In genomic region chr5:143518045-143518591, GRCm38 (mm10) we compare ENCODE assay signal across 10 mouse cellular contexts. TPM values are rescaled to one million over a fixed set of nuclear protein-coding genes. Genes with fewer than 3 reads are reported as not detected.
DNase-seq lines count a peak whose midpoint lies in the region; ATAC-seq and TF ChIP-seq lines count a peak whose summit lies in the region.
"Had no signal": no experiment of that assay in that cellular context is flagged by ENCODE, and none has a peak within 500 bp of the region (broad histone marks: within the 10 kb centered on the region; RNA-seq: fewer than 3 reads in every experiment).

No protein-coding gene starts in this region.

- H3K9ac ChIP-seq in heart, embryonic 12.5 days: peak overlapping the region; percentile 22
- no peak overlapping the region for H3K9ac ChIP-seq in heart, postnatal 0 days (replicated peaks; ENCODE audit: low read depth, low read length)
- H3K9ac ChIP-seq: forebrain, embryonic 15.5 days had no signal

- TF ChIP-seq CTCF in G1E (IDR thresholded peaks at IDR 0.05; ENCODE audit: low read depth, low read length): no peak
- no peak; the same call in 1 of the 2 replicates for TF ChIP-seq CTCF in heart, postnatal 0 days (IDR thresholded peaks at IDR 0.05; ENCODE audit: low read depth)

- ATAC-seq in heart, embryonic 12.5 days (ENCODE audit: insufficient number of reproducible peaks, low FRiP score): peak; percentile 20; the same call in 1 of the 2 replicates
- 0 out of 2 replicates have a peak, but pooled peaks have one; percentile 15 for ATAC-seq in G1E (ENCODE audit: extremely low read depth, insufficient number of reproducible peaks, low FRiP score, poor library complexity, severe bottlenecking)
- peak; percentile 57 for ATAC-seq in heart, postnatal 0 days (ENCODE audit: insufficient read depth, low read depth)
- ATAC-seq in megakaryocyte-erythroid progenitor cell, adult 5-6 weeks (replicated peaks; ENCODE audit: low FRiP score, low TSS enrichment, poor library complexity, severe bottlenecking): peak; percentile 48
- no peak for ATAC-seq in cerebellum, adult (ENCODE audit: insufficient number of reproducible peaks, low FRiP score, low TSS enrichment)
- ATAC-seq: forebrain, embryonic 15.5 days had no signal

- peaks cover 40% of the 10 kb centered on the region for H3K36me3 ChIP-seq in heart, embryonic 12.5 days
- H3K36me3 ChIP-seq in G1E (replicated peaks): peaks cover 89% of the 10 kb centered on the region
- peaks cover 45% of the 10 kb centered on the region for H3K36me3 ChIP-seq in heart, postnatal 0 days (replicated peaks; ENCODE audit: control insufficient read depth, insufficient read depth, low read length)

- TF ChIP-seq EP300 in heart, postnatal 0 days (IDR thresholded peaks at IDR 0.05; ENCODE audit: low read depth): no peak

- no peak overlapping the region for H3K4me3 ChIP-seq in heart, embryonic 12.5 days
- H3K4me3 ChIP-seq in G1E (ENCODE audit: low read depth, low read length): no peak overlapping the region
- no peak overlapping the region for H3K4me3 ChIP-seq in heart, postnatal 0 days (ENCODE audit: low read depth, low read length)
- H3K4me3 ChIP-seq: forebrain, embryonic 15.5 days; left cerebral cortex, adult 2 months had no signal

- 55% methylated on average over 6 of the region's 6 CpGs for whole genome bisulfite sequencing in heart, embryonic 12.5 days
- 36% methylated on average over 6 of the region's 6 CpGs for WGBS in heart, postnatal 0 days

- no peak for DNase-seq in heart, postnatal 36 days
- no peak for DNase-seq in G1E (ENCODE audit: low spot score)
- peak; percentile 64 for DNase-seq in heart, postnatal 0 days (ENCODE audit: low spot score)
- DNase-seq in testis, postnatal 10 days (ENCODE audit: low spot score): no peak
- DNase-seq in left cerebral cortex, postnatal 25 days (ENCODE audit: low spot score in 2 of 2): no peak

- H3K27me3 ChIP-seq in heart, embryonic 12.5 days (replicated peaks): no peaks in the 10 kb centered on the region
- H3K27me3 ChIP-seq in G1E (ENCODE audit: insufficient read depth, low read length): no peaks in the 10 kb centered on the region
- no peaks in the 10 kb centered on the region for H3K27me3 ChIP-seq in heart, postnatal 0 days (ENCODE audit: control insufficient read depth, insufficient read depth, low read length)
- H3K27me3 ChIP-seq: forebrain, embryonic 15.5 days had no signal

- H3K27ac ChIP-seq in heart, embryonic 12.5 days (ENCODE audit: poor library complexity, severe bottlenecking): peak overlapping the region; percentile 52
- peak overlapping the region; percentile 57 for H3K27ac ChIP-seq in heart, postnatal 0 days (ENCODE audit: low read depth)
- H3K27ac ChIP-seq: forebrain, embryonic 15.5 days; left cerebral cortex, adult 2 months had no signal

- peaks cover 70% of the 10 kb centered on the region for H3K4me1 ChIP-seq in heart, embryonic 12.5 days (replicated peaks)
- H3K4me1 ChIP-seq in G1E (ENCODE audit: insufficient read depth, low read depth, low read length): peaks cover 67% of the 10 kb centered on the region
- H3K4me1 ChIP-seq in heart, postnatal 0 days (ENCODE audit: control insufficient read depth, insufficient read depth): peaks cover 55% of the 10 kb centered on the region
- H3K4me1 ChIP-seq: forebrain, embryonic 15.5 days had no signal

- peak overlapping the region; percentile 6; the same call in 1 of the 2 replicates for H3K4me2 ChIP-seq in heart, embryonic 12.5 days
- no peak overlapping the region for H3K4me2 ChIP-seq in heart, postnatal 0 days (ENCODE audit: low read depth, low read length)
- H3K4me2 ChIP-seq: forebrain, embryonic 15.5 days had no signal

- H3K9me3 ChIP-seq in heart, embryonic 12.5 days (replicated peaks): no peaks in the 10 kb centered on the region
- no peaks in the 10 kb centered on the region for H3K9me3 ChIP-seq in G1E (replicated peaks)
- H3K9me3 ChIP-seq in heart, postnatal 0 days (replicated peaks; ENCODE audit: control insufficient read depth, low read length): no peaks in the 10 kb centered on the region
- H3K9me3 ChIP-seq: forebrain, embryonic 15.5 days had no signal

- intact Hi-C loops in heart, postnatal 36 days (cut with DNase I): no loop called here
- intact Hi-C loops in left cerebral cortex, postnatal 25 days (cut with DNase I): no loop called here

RNA-seq across cellular contexts. Expression of gene Rac1, which starts 9.7 kb away (rescaled TPM):
- polyA plus RNA-seq in heart, embryonic 12.5 days (2016; fragmentation: Nextera tagmentation; extraction: Ambion mirVana): 401 and 418 TPM in 2 replicates
- 100 to 1,000 TPM; 239 to 240 TPM for total RNA-seq in heart, postnatal 36 days (2021)
- total RNA-seq in G1E (2014; fragmentation: Nextera tagmentation) (802 and 891 TPM in 2 replicates), G1E (2017) (150 and 168 TPM in 2 replicates)
- polyA plus RNA-seq in G1E (2012): 93.2 and 99.6 TPM in 2 replicates
- total RNA-seq in heart, postnatal 0 days (2014; rRNA removed; ENCODE audit: low replicate concordance): 135 and 194 TPM in 2 replicates
- polyA plus RNA-seq in heart, postnatal 0 days (2015; fragmentation: Nextera tagmentation; extraction: Ambion mirVana): 241 and 249 TPM in 2 replicates
- total RNA-seq in megakaryocyte-erythroid progenitor cell, adult 5-6 weeks (2014; fragmentation: Nextera tagmentation): 140 and 211 TPM in 2 replicates
- total RNA-seq in megakaryocyte-erythroid progenitor cell, adult 5-6 weeks (2017): 64.1 and 110 TPM in 2 replicates
- 100 to 1,000 TPM; 354 to 378 TPM for total RNA-seq in left cerebral cortex, postnatal 25 days (2021)

RNA-seq across cellular contexts. Expression of gene Daglb, which starts 53.7 kb away (rescaled TPM):
- 10.6 TPM in 2 replicates for polyA plus RNA-seq in heart, embryonic 12.5 days (2016; fragmentation: Nextera tagmentation; extraction: Ambion mirVana)
- total RNA-seq in heart, postnatal 36 days (2021): 1 to 10 TPM; 8.2 to 9.0 TPM
- total RNA-seq in G1E (2014; fragmentation: Nextera tagmentation) (19.4 and 29.9 TPM in 2 replicates), G1E (2017) (14.1 and 14.4 TPM in 2 replicates)
- 6.1 and 9.0 TPM in 2 replicates for polyA plus RNA-seq in G1E (2012)
- 11.3 and 12.8 TPM in 2 replicates for total RNA-seq in heart, postnatal 0 days (2014; rRNA removed; ENCODE audit: low replicate concordance)
- polyA plus RNA-seq in heart, postnatal 0 days (2015; fragmentation: Nextera tagmentation; extraction: Ambion mirVana): 7.9 and 8.0 TPM in 2 replicates
- 15.7 and 23.9 TPM in 2 replicates for total RNA-seq in megakaryocyte-erythroid progenitor cell, adult 5-6 weeks (2014; fragmentation: Nextera tagmentation)
- 10.3 and 12.4 TPM in 2 replicates for total RNA-seq in megakaryocyte-erythroid progenitor cell, adult 5-6 weeks (2017)
- 10 to 100 TPM; 26.4 to 32.7 TPM for total RNA-seq in left cerebral cortex, postnatal 25 days (2021)
